Mouse (Mus musculus) CH12.LX (cell line): ENCODE measurements at regions not wholly inside any gene's neighbourhood (a gene's known extent, or its start where the extent isn't known, plus 50 kb on each side); places are given as distances from the start of the nearest gene placed in this dataset.
A peak's percentile ranks its signal among the peaks of the same experiment; 100 is the strongest.

Experiments used
- BHLHE40 ChIP-seq: IDR thresholded peaks from 2 replicates; pipeline ENCODE4 v1.6.1; 2011; ENCODE audit warnings: mild to moderate bottlenecking, low read depth, low read length, improper control_type of control experiment
- CTCF ChIP-seq, 2 experiments: IDR thresholded peaks in 1 of 2; conservative IDR thresholded peaks in 1 of 2; 2 replicates each; pipeline ENCODE4 v1.5.1; 2011 to 2012; ENCODE audit warnings: low read depth in 2 of 2, low read length in 2 of 2, improper control_type of control experiment in 1 of 2, inconsistent platforms in 1 of 2, mild to moderate bottlenecking in 1 of 2, moderate library complexity in 1 of 2
- EP300 ChIP-seq: IDR thresholded peaks from 2 replicates; pipeline ENCODE4 v1.6.1; 2011; ENCODE audit warnings: low read length, improper control_type of control experiment
- MAZ ChIP-seq: IDR thresholded peaks from 2 replicates; pipeline ENCODE4 v1.6.1; 2012; ENCODE audit warnings: low read depth, mild to moderate bottlenecking, inconsistent platforms, low read length, improper control_type of control experiment, moderate library complexity
- POLR2A ChIP-seq: IDR thresholded peaks from 2 replicates; pipeline ENCODE4 v1.6.1; 2011; ENCODE audit warnings: low read depth, mild to moderate bottlenecking, improper control_type of control experiment, low read length
- USF1 ChIP-seq: IDR thresholded peaks from 2 replicates; pipeline ENCODE4 v1.6.1; 2014; ENCODE audit warnings: low read depth, mild to moderate bottlenecking, inconsistent platforms, low read length, improper control_type of control experiment
- ZC3H11A ChIP-seq: IDR thresholded peaks from 2 replicates; pipeline ENCODE4 v1.6.1; 2012; ENCODE audit warnings: low read depth, mild to moderate bottlenecking, inconsistent platforms, low read length, improper control_type of control experiment

DNA sequence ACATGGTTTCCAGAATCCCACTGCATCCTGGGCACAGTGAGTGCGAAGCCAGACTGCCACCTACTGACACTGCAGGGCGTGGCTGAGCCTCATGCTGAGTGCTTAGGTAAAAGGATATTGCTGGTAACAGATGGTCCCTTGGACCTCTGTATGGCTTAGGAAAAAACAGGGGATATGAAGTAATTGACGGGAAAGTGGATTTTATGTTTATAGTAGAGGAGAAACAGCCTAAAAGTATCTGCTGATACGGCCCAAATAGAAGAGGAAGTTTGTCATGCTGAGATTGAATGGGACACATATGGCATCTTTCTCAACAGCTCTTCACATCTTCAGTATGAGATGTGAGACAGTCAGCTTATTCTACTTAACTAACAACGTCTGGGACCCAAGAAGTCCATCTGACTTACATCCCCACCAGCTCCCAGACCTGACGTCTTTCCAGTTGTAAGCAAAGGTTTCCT lies 182.1 kb downstream of the Rap2a start:
- no peak for TF ChIP-seq BHLHE40
- peak in 1 of 2 experiments; percentile 54; a peak in 2 of 4 replicates for TF ChIP-seq CTCF (conservative IDR thresholded peaks at IDR 0.05 in 1 of 2, IDR thresholded peaks at IDR 0.05 in 1 of 2; ENCODE audit: low read depth in 2 of 2, low read length in 2 of 2)
- no peak for TF ChIP-seq USF1
- no peak for TF ChIP-seq ZC3H11A
- no peak for TF ChIP-seq MAZ
- TF ChIP-seq POLR2A = no peak
- TF ChIP-seq EP300 = no peak
